Mouse (Mus musculus) kidney, adult 2 months (tissue): Measurements from ENCODE around the gene Agpat2.

Experiments used
- CTCF ChIP-seq: fragments of 200-500 bp; conservative IDR thresholded peaks from 2 replicates; pipeline ENCODE4 v1.5.1; 2011; ENCODE audit warnings: low read depth, mild to moderate bottlenecking, control low read depth, low read length, moderate library complexity, mixed read lengths; ENCODE audit not compliant: insufficient read depth, insufficient read length
- POLR2A ChIP-seq: fragments of 200-500 bp; IDR thresholded peaks from one replicate; pipeline ENCODE4 v1.6.1; 2011; ENCODE audit warnings: low read depth, low read length, control low read depth

DNA sequence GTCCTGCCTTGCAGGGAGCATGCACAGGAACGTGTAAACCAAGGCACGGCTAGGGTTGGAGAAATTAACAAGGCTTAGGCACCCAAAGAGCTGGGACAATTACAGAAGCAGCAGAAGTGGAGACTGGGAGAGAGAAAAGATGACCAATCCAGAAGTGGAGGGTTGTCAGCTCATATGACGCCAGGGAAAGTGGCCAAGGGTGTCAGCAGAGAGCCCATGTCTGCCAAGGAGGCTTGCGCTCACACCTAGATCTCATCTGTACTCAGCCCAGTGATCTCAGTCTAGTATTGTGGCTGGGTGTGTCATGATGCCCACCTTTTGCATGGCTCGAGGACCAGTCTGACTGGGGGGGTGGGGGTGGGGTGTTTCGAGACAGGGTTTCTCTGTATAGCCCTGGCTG is 18.5 kb downstream of the Agpat2 start:
- no peak for TF ChIP-seq POLR2A
- no peak for TF ChIP-seq CTCF
